Mouse (Mus musculus) ES-CJ7 (cell line): Measurements from ENCODE around the gene Sphk2.

Experiments used
- DNase-seq: peaks from one replicate; pipeline ENCODE4 v3.0.0; 2011; ENCODE audit warnings: low read depth, low spot score

Gene Sphk2

GRCm38 (mm10) chr7:45710477-45711191, 7.2 kb downstream of the Sphk2 start:
- no peak for DNase-seq

- DNase-seq: no peak
These were observed 8.0 kb downstream of the Sphk2 start for GRCm38 (mm10) chr7:45709677-45710355.

GRCm38 (mm10) chr7:45709036-45709435, 8.8 kb downstream of the Sphk2 start:
- peak; percentile 85 for DNase-seq

- DNase-seq: peak; percentile 61
These were observed 9.5 kb downstream of the Sphk2 start for GRCm38 (mm10) chr7:45708221-45708761.

- peak; percentile 95 for DNase-seq
These were observed 10.3 kb downstream of the Sphk2 start for GRCm38 (mm10) chr7:45707375-45707967.

- peak; percentile 75 for DNase-seq
These were observed 11.0 kb downstream of the Sphk2 start for GRCm38 (mm10) chr7:45706721-45707241.

- peak; percentile 79 for DNase-seq
These were observed 11.9 kb downstream of the Sphk2 start for GRCm38 (mm10) chr7:45705873-45706281.

- DNase-seq: no peak
These were observed 12.3 kb downstream of the Sphk2 start for GRCm38 (mm10) chr7:45705443-45705864.

GRCm38 (mm10) chr7:45704730-45705442, 12.9 kb downstream of the Sphk2 start, which contains the start of gene Dbp:
Gene Dbp, plus strand, starts transcription at chr7:45705088.
- DNase-seq: peak; percentile 99

- DNase-seq: peak; percentile 69
These were observed 13.7 kb downstream of the Sphk2 start for GRCm38 (mm10) chr7:45704046-45704559.

- no peak for DNase-seq
These were observed 14.2 kb downstream of the Sphk2 start for GRCm38 (mm10) chr7:45703521-45704033.

GRCm38 (mm10) chr7:45702809-45703520, 14.8 kb downstream of the Sphk2 start:
- DNase-seq: no peak

GRCm38 (mm10) chr7:45702316-45702715, 15.5 kb downstream of the Sphk2 start:
- no peak for DNase-seq

GRCm38 (mm10) chr7:45701607-45702006, 16.2 kb downstream of the Sphk2 start:
- DNase-seq: no peak

- DNase-seq: no peak
These were observed 16.7 kb downstream of the Sphk2 start for GRCm38 (mm10) chr7:45701072-45701471.

- DNase-seq: peak; percentile 87
These were observed 17.3 kb downstream of the Sphk2 start for GRCm38 (mm10) chr7:45700301-45701015.

GRCm38 (mm10) chr7:45699523-45700141, 18.2 kb downstream of the Sphk2 start, which contains the start of gene Car11:
Gene Car11, plus strand, starts transcription at chr7:45699843.
- DNase-seq: no peak

GRCm38 (mm10) chr7:45697894-45698293, 19.9 kb downstream of the Sphk2 start:
- DNase-seq: no peak

- no peak for DNase-seq
These were observed 22.7 kb downstream of the Sphk2 start for GRCm38 (mm10) chr7:45695098-45695497.
